Mouse (Mus musculus): Measurements from ENCODE around the gene Ankrd40. TPM values are rescaled to one million over a fixed set of nuclear protein-coding genes. Genes with fewer than 3 reads are reported as not detected.

Gene Ankrd40
- polyA plus RNA-seq, 1 experiment = 214 TPM

DNA sequence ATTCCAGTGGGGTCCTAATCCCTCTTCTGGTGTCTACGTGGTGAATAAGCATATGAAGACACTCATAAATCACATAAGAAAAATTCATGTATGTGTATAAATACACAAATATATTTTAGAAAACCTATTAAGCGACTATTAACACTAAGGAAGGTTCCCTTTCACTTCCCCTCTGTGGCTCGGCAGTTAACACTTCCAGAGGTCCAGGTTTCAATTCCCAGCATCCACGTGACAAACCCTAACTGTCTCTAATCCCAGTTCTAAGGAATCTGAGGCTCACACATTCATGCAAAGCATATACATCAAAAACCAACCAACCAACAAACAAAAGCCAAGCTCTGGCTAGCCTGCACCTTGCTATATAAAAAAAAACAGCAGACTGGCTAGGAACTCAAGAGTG, 10.3 kb upstream of the Ankrd40 start:
- Histone ChIP-seq H3K4me1 (ENCODE audit: control insufficient read depth, insufficient read depth, insufficient read length, low read length) (peaks cover 13% of the 10 kb centered on the region), H3K27ac (replicated peaks; ENCODE audit: low read depth, low read length) (no peak overlapping the region), H3K4me3 (ENCODE audit: insufficient read depth, low read depth, low read length) (no peak overlapping the region)

DNA sequence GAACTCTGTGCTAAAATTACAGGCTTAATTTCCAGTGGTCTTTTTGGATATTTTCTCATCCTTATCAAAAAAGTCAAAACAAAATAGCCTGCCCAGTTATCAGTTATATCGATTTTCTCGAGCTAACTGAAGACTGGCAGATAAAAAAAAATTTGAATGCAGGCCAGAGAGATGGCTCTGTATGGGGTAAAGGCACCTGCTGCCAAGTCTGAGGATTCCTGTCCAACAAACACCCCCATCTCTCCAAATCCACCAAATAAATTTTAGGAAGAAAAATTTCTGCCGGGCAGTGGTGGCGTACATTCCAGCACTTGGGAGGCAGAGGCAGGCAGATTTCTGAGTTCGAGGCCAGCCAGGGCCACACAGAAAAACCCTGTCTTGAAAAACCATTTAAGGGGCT, 9.7 kb upstream of the Ankrd40 start:
- H3K27ac ChIP-seq (replicated peaks; ENCODE audit: low read depth, low read length) = no peak overlapping the region
- peaks cover 10% of the 10 kb centered on the region for H3K4me1 ChIP-seq (ENCODE audit: control insufficient read depth, insufficient read depth, insufficient read length, low read length)
- H3K4me3 ChIP-seq (ENCODE audit: insufficient read depth, low read depth, low read length) = no peak overlapping the region

DNA sequence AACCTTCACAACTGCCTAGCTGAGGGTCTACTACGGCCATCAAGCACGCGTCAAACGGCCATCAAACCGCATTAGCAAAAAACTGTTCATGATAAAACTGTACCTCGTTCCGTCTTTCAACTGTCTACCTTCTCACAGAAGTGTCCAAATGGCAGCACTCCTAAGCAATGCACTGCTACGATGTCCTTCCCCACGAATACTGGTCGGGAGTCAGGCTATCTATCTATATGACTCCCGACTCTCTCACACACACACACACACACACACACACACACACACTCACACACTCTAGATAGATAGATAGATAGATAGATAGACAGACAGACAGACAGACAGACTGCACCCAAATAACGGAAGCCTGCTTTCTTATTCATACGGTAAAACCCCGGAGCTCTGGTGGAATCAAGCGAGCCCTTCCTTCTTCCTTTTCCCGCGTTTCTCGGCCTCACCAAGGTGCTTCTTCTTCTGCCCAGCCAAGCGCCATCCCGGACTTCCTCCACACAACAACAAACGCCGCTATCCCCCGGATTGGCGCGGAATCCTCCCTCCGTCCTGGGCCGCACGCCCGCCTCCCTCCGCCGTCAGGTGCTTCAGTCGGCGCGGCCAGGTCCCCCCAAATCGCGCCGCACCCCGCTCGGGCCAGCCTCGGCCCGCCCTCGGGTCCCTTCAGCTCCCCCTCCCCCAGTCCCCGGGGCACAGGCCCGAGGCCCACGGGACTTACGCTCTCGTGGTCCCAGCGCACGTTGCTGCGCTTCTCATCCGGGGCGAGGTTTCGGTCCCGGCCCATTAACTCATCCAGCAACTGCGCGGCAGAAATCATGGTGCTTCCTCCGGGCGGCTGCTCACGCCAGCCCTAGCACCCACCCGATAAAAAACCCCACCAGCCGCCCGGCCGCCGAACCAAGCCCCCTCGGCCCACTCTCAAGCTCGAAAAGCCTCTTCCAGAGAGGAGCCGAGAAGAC, 6.6 kb upstream of the Ankrd40 start:
- Histone ChIP-seq H3K4me3 (ENCODE audit: insufficient read depth, low read depth, low read length) (peak overlapping the region; percentile 91), H3K4me1 (ENCODE audit: control insufficient read depth, insufficient read depth, insufficient read length, low read length) (peaks cover 5% of the 10 kb centered on the region; the same call in 1 of the 2 replicates), H3K27ac (replicated peaks; ENCODE audit: low read depth, low read length) (peak overlapping the region; percentile 89)

DNA sequence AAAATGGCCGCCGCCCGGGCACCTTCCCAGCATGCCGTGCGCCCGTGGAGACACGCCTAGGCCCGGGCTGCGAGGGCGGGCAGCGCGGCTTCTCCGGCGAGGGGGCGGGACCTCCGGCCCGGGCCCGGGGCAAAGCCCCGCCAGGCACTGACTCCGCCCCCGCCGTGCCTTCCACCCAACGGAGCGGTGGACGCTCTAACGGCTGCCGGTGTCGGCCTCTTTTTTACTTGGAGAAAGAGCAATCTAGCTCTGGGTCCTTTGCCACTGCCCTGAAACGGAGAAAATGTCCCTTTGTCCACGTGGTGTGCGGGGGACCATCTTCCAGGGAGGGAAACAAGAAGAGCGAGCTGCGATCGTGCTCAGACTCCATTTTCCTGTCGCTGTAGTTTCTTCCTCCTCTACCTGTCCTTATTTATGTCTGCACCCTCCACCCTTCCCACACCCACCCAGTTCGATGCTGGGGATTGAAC, 5.8 kb upstream of the Ankrd40 start, which contains the start of gene Luc7l3:
Gene Luc7l3 (minus strand): TSS at position 58 of the 470 bp plus-strand sequence.
- H3K4me3 ChIP-seq (ENCODE audit: insufficient read depth, low read depth, low read length) = peak within 1 kb of the TSS; percentile 91
- H3K27ac ChIP-seq (replicated peaks; ENCODE audit: low read depth, low read length) = peak within 1 kb of the TSS; percentile 98
- H3K4me1 ChIP-seq (ENCODE audit: control insufficient read depth, insufficient read depth, insufficient read length, low read length) = peaks cover 6% of the 10 kb centered on the region; the same call in 1 of the 2 replicates

DNA sequence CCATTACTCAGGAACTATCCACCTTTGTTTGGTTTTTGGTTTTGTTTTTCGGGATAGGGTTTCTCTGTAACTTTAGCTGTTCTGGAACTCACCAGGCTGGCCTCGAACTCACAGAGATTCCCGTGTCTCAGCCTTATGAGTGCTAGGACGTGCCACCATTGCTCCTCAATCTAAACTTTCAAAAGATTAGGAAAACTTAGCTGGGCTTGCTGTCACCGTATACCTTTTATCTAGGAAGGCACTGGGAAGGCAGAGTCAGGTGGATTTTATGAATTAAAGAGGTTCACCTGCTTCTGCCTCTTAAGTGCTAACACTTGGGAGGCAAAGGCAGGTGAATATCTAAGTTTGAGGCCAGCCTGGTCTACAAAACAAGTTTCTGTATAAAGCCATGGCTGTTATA, 5.2 kb upstream of the Ankrd40 start:
- Histone ChIP-seq H3K4me3 (ENCODE audit: insufficient read depth, low read depth, low read length) (peak overlapping the region; percentile 81; the same call in 1 of the 2 replicates), H3K4me1 (ENCODE audit: control insufficient read depth, insufficient read depth, insufficient read length, low read length) (peaks cover 6% of the 10 kb centered on the region; the same call in 1 of the 2 replicates), H3K27ac (replicated peaks; ENCODE audit: low read depth, low read length) (peak overlapping the region; percentile 98)

DNA sequence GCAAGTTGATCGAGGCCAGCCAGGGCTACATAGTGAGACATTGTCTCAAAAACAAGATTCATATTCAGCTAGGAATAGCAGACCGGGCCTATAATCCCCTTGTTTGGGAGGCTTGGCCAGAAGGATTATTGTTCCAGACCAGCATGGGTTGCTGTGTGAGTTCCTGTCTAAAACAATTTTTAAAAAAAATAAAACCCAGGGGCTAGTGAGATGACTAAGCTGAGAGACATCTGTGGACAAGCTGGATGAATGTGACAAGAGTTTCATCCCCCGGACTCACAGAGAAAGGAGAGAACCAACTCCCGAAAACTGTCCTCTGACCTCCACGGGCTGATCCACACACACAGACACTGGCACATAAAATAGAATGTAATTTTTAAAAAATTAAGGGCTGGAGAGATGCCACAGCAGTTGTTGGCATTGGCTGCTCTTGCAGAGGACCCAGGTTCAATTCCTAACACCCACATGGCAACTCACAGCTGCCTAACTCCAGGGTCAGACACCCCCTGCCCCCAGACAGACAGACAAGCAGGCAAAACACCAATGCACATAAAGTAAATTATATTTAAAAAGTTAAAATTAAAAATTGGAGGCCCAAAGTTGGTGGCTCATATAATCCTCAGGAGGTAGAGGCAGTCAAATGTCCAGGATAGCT, 4.4 kb upstream of the Ankrd40 start:
- peaks cover 6% of the 10 kb centered on the region; the same call in 1 of the 2 replicates for H3K4me1 ChIP-seq (ENCODE audit: control insufficient read depth, insufficient read depth, insufficient read length, low read length)
- no peak overlapping the region for H3K4me3 ChIP-seq (ENCODE audit: insufficient read depth, low read depth, low read length)
- H3K27ac ChIP-seq (replicated peaks; ENCODE audit: low read depth, low read length) = no peak overlapping the region

DNA sequence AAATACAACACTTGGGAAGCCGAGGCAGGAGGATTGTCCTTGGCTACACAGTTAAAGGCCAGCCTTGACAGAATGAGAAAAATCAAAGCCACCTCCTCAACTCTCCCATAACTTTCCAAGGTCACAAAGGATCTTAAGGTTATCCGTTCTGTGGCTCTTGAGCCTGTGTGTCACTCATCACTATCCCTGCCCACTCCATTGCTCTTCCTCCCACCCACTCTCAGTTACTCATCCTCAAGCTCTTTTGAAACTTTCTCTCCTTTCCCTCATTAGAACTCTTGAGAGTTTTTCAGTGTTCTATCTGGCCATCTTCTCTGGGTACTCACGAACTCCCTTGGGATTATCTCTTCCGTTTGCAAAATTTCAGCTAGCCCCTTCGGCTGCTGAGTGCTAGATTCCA, 3.2 kb upstream of the Ankrd40 start:
- Histone ChIP-seq H3K4me3 (ENCODE audit: insufficient read depth, low read depth, low read length) (no peak overlapping the region), H3K27ac (replicated peaks; ENCODE audit: low read depth, low read length) (no peak overlapping the region), H3K4me1 (ENCODE audit: control insufficient read depth, insufficient read depth, insufficient read length, low read length) (peaks cover 6% of the 10 kb centered on the region; the same call in 1 of the 2 replicates)

DNA sequence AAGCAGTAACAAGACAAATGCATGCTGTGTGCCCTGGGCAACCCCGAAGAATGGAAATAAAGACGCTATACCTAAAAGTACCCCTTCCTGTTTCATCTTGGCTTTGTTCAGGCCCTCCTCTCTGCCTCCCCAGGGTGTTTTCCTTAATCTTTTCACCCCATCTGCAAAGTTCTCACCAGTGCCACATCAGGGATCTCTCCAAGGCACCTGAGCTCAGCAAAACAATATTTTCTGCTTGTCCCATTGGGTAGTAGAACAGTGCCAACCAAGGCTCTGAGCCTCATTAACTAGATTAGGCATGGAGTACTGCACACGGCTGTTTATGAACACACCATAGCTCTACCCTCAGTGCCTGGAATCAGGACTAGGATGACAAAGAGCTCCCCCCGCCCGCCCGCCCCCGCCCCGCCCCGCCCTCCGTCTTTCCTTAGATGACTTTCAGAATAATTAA, 815 bp upstream of the Ankrd40 start:
- H3K27ac ChIP-seq (replicated peaks; ENCODE audit: low read depth, low read length) = peak overlapping the region; percentile 70
- H3K4me1 ChIP-seq (ENCODE audit: control insufficient read depth, insufficient read depth, insufficient read length, low read length) = peaks cover 8% of the 10 kb centered on the region
- H3K4me3 ChIP-seq (ENCODE audit: insufficient read depth, low read depth, low read length) = peak overlapping the region; percentile 38

DNA sequence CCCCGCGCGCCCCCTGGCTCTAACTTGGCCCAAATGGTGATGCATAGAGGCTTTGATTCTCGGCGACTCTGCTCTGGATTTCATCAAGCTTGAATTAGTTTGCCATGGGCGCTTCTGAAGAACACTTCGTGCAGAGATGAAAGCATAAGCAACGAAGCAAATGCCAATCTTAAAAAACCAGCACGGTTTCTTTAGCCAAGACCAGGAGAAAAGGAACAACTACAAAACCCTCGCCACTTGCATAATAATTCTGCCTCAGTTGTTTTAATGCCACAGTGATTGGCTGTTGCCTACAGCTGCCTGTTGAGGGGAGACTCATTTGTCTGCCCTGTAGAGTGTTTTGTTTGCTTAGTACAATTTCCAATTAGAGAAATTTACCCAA, 834 bp downstream of the Ankrd40 start:
- H3K27ac ChIP-seq (replicated peaks; ENCODE audit: low read depth, low read length) = peak overlapping the region; percentile 41; the same call in 1 of the 2 replicates
- H3K4me1 ChIP-seq (ENCODE audit: control insufficient read depth, insufficient read depth, insufficient read length, low read length) = peaks cover 8% of the 10 kb centered on the region
- H3K4me3 ChIP-seq (ENCODE audit: insufficient read depth, low read depth, low read length) = peak overlapping the region; percentile 76

DNA sequence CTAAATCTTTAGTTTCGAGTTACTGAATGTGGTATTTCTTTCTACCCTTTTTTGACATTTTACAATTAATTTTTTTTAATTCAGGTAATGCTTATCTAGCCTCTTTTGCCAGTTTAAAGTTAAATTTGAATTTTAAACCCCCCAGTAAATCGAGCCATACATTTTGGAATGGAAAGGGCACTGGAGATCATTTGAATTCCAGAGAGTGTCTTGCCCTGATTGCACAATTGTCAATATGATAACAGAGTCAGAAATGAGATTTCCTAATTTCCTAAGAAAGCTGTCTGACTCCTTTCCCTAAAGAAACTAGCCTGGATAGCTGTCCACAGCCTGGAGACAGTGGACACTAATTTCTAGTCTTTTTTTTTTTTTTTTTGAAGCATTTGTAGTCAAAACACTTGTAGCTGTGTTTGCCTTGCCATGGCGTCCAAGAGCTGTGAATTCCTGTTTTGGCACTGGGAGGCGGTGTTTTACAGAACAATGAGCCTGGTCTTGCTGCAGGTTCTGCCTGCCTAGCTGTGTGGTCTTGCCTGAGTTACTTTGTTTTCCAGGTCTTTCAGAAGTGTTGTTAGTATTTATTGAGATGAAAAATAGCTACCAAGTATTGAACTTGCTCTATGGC, 1.6 kb downstream of the Ankrd40 start:
- Histone ChIP-seq H3K27ac (replicated peaks; ENCODE audit: low read depth, low read length) (no peak overlapping the region), H3K4me3 (ENCODE audit: insufficient read depth, low read depth, low read length) (no peak overlapping the region), H3K4me1 (ENCODE audit: control insufficient read depth, insufficient read depth, insufficient read length, low read length) (peaks cover 8% of the 10 kb centered on the region)

DNA sequence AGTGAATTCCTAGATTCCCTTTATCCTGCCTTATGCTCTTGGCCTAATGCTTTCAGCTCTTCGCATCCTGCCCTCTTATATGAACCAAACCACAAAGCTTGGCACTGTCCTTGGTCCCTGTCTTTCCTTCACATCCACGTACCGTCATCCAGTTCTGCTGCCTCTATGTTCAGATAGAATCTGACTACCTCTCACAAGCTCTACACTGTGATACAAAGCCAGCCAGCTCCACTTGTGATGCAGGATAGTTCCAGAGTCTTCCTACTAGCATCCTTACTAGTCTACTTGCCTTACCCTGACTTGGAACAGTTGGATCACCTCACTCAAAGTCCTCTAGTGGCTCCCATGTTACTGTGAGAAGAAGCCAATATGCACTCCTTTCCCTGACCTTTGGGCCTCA, 2.4 kb downstream of the Ankrd40 start:
- H3K4me3 ChIP-seq (ENCODE audit: insufficient read depth, low read depth, low read length) = no peak overlapping the region
- H3K27ac ChIP-seq (replicated peaks; ENCODE audit: low read depth, low read length) = no peak overlapping the region
- peaks cover 8% of the 10 kb centered on the region for H3K4me1 ChIP-seq (ENCODE audit: control insufficient read depth, insufficient read depth, insufficient read length, low read length)

DNA sequence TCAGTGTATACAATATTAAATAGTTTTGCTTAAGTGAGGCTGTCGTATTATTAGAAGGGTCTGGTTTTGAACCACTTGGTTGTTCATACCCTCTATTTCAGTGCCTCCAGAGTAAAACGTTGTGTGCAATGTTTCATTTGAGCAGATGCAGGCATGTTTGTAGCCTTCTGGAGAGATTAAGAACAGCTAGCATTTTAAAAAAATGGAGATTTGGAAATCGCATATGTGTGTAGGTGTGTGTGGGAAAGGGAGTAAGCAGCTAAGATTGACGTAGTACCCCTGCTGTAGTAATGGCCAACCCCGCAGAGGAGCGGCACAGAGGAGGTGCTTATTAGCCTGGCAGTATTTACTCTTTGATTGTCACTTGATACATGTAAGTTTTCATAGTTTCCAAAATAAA, 4.9 kb downstream of the Ankrd40 start:
- Histone ChIP-seq H3K4me3 (ENCODE audit: insufficient read depth, low read depth, low read length) (no peak overlapping the region), H3K4me1 (ENCODE audit: control insufficient read depth, insufficient read depth, insufficient read length, low read length) (peaks cover 4% of the 10 kb centered on the region), H3K27ac (replicated peaks; ENCODE audit: low read depth, low read length) (no peak overlapping the region)

DNA sequence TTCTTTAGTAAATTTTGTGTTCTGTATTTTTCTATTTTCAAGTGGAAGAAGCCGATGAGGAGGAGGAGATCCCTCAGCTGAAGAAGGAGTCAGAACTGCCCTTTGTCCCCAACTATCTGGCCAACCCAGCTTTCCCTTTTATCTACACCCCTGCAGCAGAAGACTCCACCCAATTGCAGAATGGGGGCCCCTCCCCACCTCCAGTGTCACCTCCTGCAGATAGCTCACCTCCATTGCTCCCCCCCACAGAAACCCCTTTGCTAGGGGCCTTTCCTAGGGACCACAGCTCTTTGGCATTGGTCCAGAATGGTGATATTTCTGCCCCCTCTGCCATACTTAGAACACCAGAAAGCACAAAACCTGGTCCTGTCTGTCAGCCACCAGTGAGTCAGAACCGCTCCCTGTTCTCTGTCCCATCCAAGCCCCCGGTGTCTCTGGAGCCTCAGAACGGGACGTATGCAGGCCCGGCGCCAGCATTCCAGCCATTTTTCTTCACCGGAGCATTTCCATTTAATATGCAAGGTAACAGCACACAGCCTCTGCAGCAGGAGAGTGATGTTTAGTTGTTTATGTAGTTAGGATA, 6.7 kb downstream of the Ankrd40 start:
- H3K27ac ChIP-seq (replicated peaks; ENCODE audit: low read depth, low read length) = no peak overlapping the region
- H3K4me1 ChIP-seq (ENCODE audit: control insufficient read depth, insufficient read depth, insufficient read length, low read length) = peaks cover 4% of the 10 kb centered on the region
- no peak overlapping the region for H3K4me3 ChIP-seq (ENCODE audit: insufficient read depth, low read depth, low read length)

DNA sequence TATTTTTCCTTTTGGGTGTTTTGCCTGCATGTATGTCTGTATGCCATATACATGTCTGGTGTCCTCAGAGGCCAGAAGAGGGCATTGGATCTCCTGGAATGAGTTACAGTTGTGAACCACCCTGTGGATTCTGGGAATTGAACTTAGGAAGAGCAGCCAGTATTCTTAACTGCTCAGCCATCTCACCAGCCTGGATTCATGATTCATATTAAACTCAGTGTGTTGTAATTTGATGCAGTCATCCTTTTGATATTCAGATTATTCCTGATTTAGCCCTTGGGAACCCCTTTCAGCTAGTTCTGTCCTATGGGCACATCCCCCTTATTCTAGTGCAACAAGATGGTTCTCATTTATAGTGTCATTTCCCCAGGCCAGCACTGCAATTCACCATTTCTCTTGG, 8.8 kb downstream of the Ankrd40 start:
- Histone ChIP-seq H3K27ac (replicated peaks; ENCODE audit: low read depth, low read length) (no peak overlapping the region), H3K4me1 (ENCODE audit: control insufficient read depth, insufficient read depth, insufficient read length, low read length) (no peaks in the 10 kb centered on the region), H3K4me3 (ENCODE audit: insufficient read depth, low read depth, low read length) (no peak overlapping the region)

DNA sequence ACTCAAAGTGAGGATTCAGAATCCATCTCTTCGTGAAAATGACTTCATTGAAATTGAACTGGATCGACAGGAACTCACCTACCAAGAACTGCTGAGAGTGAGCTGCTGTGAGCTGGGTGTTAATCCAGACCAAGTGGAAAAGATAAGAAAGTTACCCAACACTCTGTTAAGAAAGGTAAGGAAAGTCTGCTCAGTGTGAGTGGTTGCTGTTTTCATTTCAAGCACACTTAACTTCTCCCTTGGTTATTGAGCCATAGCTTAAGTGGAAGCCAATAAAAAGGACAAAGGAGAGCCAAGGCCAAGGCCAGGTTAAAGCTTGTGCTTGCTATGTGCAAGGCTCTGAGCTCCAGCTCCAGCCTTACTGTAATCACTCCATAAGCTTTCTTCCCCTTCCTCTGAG, 10.5 kb downstream of the Ankrd40 start:
- Histone ChIP-seq H3K4me3 (ENCODE audit: insufficient read depth, low read depth, low read length) (no peak overlapping the region), H3K27ac (replicated peaks; ENCODE audit: low read depth, low read length) (no peak overlapping the region), H3K4me1 (ENCODE audit: control insufficient read depth, insufficient read depth, insufficient read length, low read length) (no peaks in the 10 kb centered on the region)
